Mouse (Mus musculus) urinary bladder, postnatal 0 days (tissue): Measurements from ENCODE around the gene Vps52. TPM values are rescaled to one million over a fixed set of nuclear protein-coding genes. Genes with fewer than 3 reads are reported as not detected.

Experiments used
- polyA plus RNA-seq: library from polyadenylated mRNA; unstranded; fragments of >200 nt; fragmentation: Nextera tagmentation; extraction: Ambion mirVana; gene quantifications from 2 replicates; pipeline ENCODE4 v1.2.1, GENCODE M21; 2015

Vps52 gene
- 28.7 and 29.0 TPM in 2 replicates for polyA plus RNA-seq

GRCm38 (mm10) chr17:33955555-33956214, at the start of gene Vps52, which contains the start of gene Rps18:
Gene Vps52 (plus strand): TSS chr17:33955812.
Gene Rps18 (minus strand): TSS chr17:33956001.

GRCm38 (mm10) chr17:33909077-33909868, 46.3 kb upstream of the Vps52 start, which contains the start of gene Daxx:
Gene Daxx (plus strand): TSS chr17:33909414.

GRCm38 (mm10) chr17:33915671-33916250, 39.9 kb upstream of the Vps52 start, which contains the start of the genes Tapbp and Zbtb22:
Gene Tapbp (plus strand): TSS chr17:33915899.
Gene Zbtb22 (plus strand): TSS chr17:33915904.

GRCm38 (mm10) chr17:33929371-33930279, 26.0 kb upstream of the Vps52 start, which contains the start of gene Rgl2:
Gene Rgl2 (plus strand): TSS chr17:33929543.

GRCm38 (mm10) chr17:33940206-33940805, 15.3 kb upstream of the Vps52 start, which contains the start of the genes Pfdn6 and Wdr46:
Gene Pfdn6 (minus strand): TSS chr17:33940343.
Gene Wdr46 (plus strand): TSS chr17:33940660.

GRCm38 (mm10) chr17:33951021-33951946, 4.3 kb upstream of the Vps52 start, which contains the start of gene B3galt4:
Gene B3galt4 (minus strand): TSS chr17:33951488.

GRCm38 (mm10) chr17:34000150-34000537, 44.5 kb downstream of the Vps52 start, which contains the start of gene H2-K1:
Gene H2-K1 (minus strand): TSS chr17:34000347.

Other genes with a start within 250 kb of the Vps52 start
- 87.0 and 101 TPM in 2 replicates for gene March2, start 237.1 kb upstream of the Vps52 start, polyA plus RNA-seq
- 246 and 249 TPM in 2 replicates for gene Rab11b, start 195.3 kb upstream of the Vps52 start, polyA plus RNA-seq
- 32.3 and 36.8 TPM in 2 replicates for gene Angptl4, start 174.0 kb upstream of the Vps52 start, polyA plus RNA-seq
- 21.2 and 23.5 TPM in 2 replicates for gene Kank3, start 145.3 kb upstream of the Vps52 start, polyA plus RNA-seq
- gene Rps28, start 131.2 kb upstream of the Vps52 start, polyA plus RNA-seq, result 778 and 855 TPM in 2 replicates
- 513 and 574 TPM in 2 replicates for gene Ndufa7, start 131.2 kb upstream of the Vps52 start, polyA plus RNA-seq
- gene Cd320, start 112.7 kb upstream of the Vps52 start, polyA plus RNA-seq, result 22.6 and 27.1 TPM in 2 replicates
- gene Gm7029, start 82.0 kb upstream of the Vps52 start, polyA plus RNA-seq, result not detected in 2 replicates
- 1.3 and 1.9 TPM in 2 replicates for gene Kifc1, start 65.2 kb upstream of the Vps52 start, polyA plus RNA-seq
- 0.20 and 0.88 TPM in 2 replicates for gene Platr17, start 50.7 kb upstream of the Vps52 start, polyA plus RNA-seq
- gene Daxx, start 46.4 kb upstream of the Vps52 start, polyA plus RNA-seq, result 23.1 and 26.3 TPM in 2 replicates
- gene Tapbp, start 39.9 kb upstream of the Vps52 start, polyA plus RNA-seq, result 68.1 and 71.1 TPM in 2 replicates
- 12.5 and 13.1 TPM in 2 replicates for gene Zbtb22, start 39.9 kb upstream of the Vps52 start, polyA plus RNA-seq
- gene Rgl2, start 26.3 kb upstream of the Vps52 start, polyA plus RNA-seq, result 23.8 and 27.2 TPM in 2 replicates
- 93.9 and 108 TPM in 2 replicates for gene Pfdn6, start 15.5 kb upstream of the Vps52 start, polyA plus RNA-seq
- 18.0 and 19.4 TPM in 2 replicates for gene Wdr46, start 15.2 kb upstream of the Vps52 start, polyA plus RNA-seq
- gene B3galt4, start 4.3 kb upstream of the Vps52 start, polyA plus RNA-seq, result 6.4 and 6.7 TPM in 2 replicates
- 1,535 and 1,858 TPM in 2 replicates for gene Rps18, start 189 bp downstream of the Vps52 start, polyA plus RNA-seq
- 97.3 and 136 TPM in 2 replicates for gene H2-K1, start 44.5 kb downstream of the Vps52 start, polyA plus RNA-seq
- gene Ring1, start 68.9 kb downstream of the Vps52 start, polyA plus RNA-seq, result 12.7 and 13.4 TPM in 2 replicates
- 39.1 and 39.5 TPM in 2 replicates for gene H2-Ke6, start 72.2 kb downstream of the Vps52 start, polyA plus RNA-seq
- 139 and 141 TPM in 2 replicates for gene Slc39a7, start 75.9 kb downstream of the Vps52 start, polyA plus RNA-seq
- 22.6 and 25.7 TPM in 2 replicates for gene Rxrb, start 76.0 kb downstream of the Vps52 start, polyA plus RNA-seq
- gene Col11a2, start 83.6 kb downstream of the Vps52 start, polyA plus RNA-seq, result 0.26 and 0.34 TPM in 2 replicates
- gene H2-Oa, start 136.5 kb downstream of the Vps52 start, polyA plus RNA-seq, result 0.24 TPM in 1 of 2 replicates, not detected in the other
- gene H2-DMa, start 163.7 kb downstream of the Vps52 start, polyA plus RNA-seq, result 5.8 and 8.1 TPM in 2 replicates
- gene Brd2, start 166.8 kb downstream of the Vps52 start, polyA plus RNA-seq, result 53.0 and 53.2 TPM in 2 replicates
- 0.13 TPM in 1 of 2 replicates, not detected in the other for gene H2-DMb2, start 187.5 kb downstream of the Vps52 start, polyA plus RNA-seq
- gene H2-DMb1, start 197.3 kb downstream of the Vps52 start, polyA plus RNA-seq, result 1.5 and 2.6 TPM in 2 replicates
- gene Tap1, start 231.7 kb downstream of the Vps52 start, polyA plus RNA-seq, result 20.0 and 21.3 TPM in 2 replicates
- gene Psmb9, start 232.0 kb downstream of the Vps52 start, polyA plus RNA-seq, result 8.6 and 8.7 TPM in 2 replicates
- 24.2 and 30.5 TPM in 2 replicates for gene Psmb8, start 241.9 kb downstream of the Vps52 start, polyA plus RNA-seq
- 9.6 and 12.5 TPM in 2 replicates for gene Tap2, start 247.7 kb downstream of the Vps52 start, polyA plus RNA-seq